Mouse (Mus musculus): Measurements from ENCODE around the gene Fam69b.

Gene Fam69b

DNA sequence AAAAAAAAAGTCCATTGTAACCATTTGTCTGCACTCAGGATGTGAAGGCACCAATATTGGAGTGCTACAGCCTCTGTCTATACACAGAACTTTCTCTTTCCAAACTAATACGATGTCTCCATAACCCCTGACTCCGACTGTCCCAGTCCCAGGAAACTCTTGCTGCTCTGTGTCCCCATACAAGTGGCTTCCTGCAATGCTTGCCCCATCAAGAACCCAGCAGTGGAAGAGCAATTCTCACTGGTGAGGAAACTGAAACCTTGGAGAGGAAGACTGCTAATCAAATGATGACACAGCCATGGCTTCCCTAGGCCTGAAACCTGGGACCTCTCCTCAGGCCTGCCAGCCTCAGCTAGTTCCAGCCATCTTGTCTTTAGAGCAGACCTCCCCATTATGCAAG is 30.4 kb upstream of the Fam69b start:
- no peak for DNase-seq (ENCODE audit: low read depth in 2 of 2, low spot score in 2 of 2)

GRCm38 (mm10) chr2:26598462-26598861 is 29.8 kb upstream of the Fam69b start:
- no peak for DNase-seq (ENCODE audit: low read depth in 2 of 2, low spot score in 2 of 2)

- DNase-seq (ENCODE audit: low read depth in 2 of 2, low spot score in 2 of 2), result no peak
Measured at GRCm38 (mm10) chr2:26599965-26600364, 28.3 kb upstream of the Fam69b start.

DNA sequence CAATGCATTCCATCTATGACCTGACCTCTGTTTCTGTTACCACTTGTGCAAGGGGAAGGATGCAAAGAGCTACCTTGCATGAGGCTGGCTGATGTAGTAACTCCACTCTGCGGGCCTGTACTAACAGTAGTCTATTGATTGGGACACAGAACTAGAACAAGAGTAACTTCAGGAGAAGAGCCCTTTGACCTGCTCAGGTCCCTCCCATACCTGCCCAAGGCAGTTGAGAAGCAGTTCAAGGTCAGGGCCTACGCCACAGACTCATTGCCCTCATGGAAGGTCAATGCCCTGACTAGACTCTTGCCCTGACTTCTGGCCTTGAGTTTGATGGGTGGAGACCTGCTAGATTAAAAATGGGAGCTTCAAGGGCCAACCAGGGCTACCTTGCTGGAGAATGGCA is 27.6 kb upstream of the Fam69b start:
- no peak for DNase-seq (ENCODE audit: low read depth in 2 of 2, low spot score in 2 of 2)

DNA sequence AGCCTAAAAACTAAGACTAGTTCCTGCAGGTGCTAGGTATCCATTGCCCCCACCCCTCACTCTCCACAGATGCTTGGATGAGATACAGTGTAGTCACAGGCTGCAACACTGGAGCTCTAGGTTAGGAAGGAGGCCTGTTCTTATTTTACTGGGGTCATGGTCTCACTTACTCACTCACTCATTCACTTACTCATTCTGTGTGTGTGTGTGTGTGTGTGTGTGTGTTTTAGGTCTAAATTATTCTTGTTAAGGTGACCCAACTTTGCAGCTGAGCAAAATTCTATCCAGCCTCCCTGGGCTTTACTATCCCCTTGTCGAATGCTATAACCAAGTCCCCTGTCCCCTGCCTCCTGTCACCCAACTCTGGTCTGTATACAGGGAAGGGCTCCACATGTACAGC is 26.7 kb upstream of the Fam69b start:
- no peak for DNase-seq (ENCODE audit: low read depth in 2 of 2, low spot score in 2 of 2)

- no peak for DNase-seq (ENCODE audit: low read depth in 2 of 2, low spot score in 2 of 2)
Measured at GRCm38 (mm10) chr2:26602631-26603030, 25.6 kb upstream of the Fam69b start.

DNA sequence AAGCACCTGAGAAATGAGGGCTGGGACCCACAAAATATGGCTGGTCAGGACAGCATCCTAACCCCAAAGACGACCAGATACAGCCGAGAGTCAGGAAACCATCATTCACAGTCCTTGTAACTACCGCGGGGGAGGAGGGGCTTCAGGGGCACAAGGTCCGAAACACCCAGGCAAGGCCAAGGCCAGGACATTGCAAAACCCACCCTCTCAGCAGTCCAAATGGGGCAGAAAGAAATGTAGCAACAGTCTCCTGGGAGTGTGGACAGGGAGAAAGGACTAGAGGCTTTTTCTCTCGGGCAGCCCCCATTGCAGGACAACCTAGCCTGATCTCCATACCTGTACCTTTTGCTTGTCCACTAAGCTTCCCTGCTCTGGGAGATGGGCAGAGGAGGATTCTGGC is 25.1 kb upstream of the Fam69b start:
- no peak for DNase-seq (ENCODE audit: low read depth in 2 of 2, low spot score in 2 of 2)

- DNase-seq (ENCODE audit: low read depth in 2 of 2, low spot score in 2 of 2), result peak; percentile 61 to 65
Measured at GRCm38 (mm10) chr2:26603720-26604671, 24.3 kb upstream of the Fam69b start, which contains the start of gene Agpat2. Gene Agpat2 (minus strand): TSS chr2:26604417.

- no peak for DNase-seq (ENCODE audit: low read depth in 2 of 2, low spot score in 2 of 2)
Measured at GRCm38 (mm10) chr2:26605331-26605730, 22.9 kb upstream of the Fam69b start.

DNA sequence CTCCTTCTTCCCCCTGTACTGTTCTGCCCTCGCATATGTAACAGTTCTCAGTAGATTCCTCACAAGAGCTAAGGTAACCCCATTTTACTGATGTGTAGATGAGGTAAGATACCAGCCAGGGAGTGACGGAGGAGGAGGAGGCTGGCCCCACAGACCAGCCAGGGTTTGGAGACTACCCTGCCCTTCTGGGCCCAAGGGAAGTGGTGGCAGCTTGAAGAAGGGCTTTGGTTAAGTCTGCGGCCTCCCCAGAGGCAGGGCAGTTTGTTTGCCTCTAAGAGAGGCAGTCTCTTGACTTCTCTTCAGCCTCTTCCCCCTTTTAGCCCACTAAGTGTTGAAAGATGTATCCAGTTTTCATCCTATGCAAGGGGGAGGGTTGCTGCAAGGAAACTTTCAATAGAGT is 21.7 kb upstream of the Fam69b start:
- no peak for DNase-seq (ENCODE audit: low read depth in 2 of 2, low spot score in 2 of 2)

DNA sequence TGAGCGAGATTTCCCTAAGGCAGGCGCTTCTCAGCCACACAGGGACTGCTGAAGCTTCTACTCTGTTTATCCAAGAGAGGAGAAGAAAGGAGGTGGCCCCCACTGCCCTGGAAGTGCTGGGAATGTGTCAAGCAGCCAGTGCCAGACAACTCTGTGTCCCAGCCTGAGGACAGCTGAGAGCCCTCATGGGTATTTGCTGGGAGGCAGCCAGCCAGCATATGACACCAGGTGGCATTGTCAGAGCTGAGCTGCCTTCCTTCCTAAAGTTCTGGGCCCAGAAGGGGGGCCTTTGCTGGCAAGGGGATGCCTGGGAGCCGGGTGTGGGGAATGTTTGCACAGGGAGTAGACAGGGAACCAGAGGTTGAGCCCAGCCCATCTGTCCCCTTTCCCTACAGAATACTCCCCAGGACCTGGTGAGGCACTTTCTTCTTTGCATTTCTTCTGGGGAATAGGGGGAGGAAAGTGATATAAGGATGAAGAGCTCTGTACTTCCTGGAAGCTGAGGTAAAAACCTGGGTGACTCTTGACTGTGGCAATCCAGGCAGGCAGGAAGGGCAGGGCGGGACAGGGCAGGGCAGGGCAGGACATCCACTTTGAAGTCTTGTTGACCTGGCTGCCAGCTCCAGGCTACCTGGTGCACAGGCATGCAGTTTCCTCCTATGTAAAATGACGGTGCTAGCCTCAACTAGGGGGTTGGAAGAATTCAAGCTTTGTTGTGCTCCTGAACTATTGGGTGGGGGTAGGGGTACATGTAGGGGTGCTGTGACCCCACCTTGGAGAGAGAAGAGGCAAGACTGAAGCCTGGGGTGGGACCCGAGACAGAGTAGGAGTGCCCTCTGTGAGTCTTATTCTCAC is 21.0 kb upstream of the Fam69b start:
- no peak for DNase-seq (ENCODE audit: low read depth in 2 of 2, low spot score in 2 of 2)

- no peak for DNase-seq (ENCODE audit: low read depth in 2 of 2, low spot score in 2 of 2)
Measured at GRCm38 (mm10) chr2:26608781-26609180, 19.5 kb upstream of the Fam69b start.

- no peak for DNase-seq (ENCODE audit: low read depth in 2 of 2, low spot score in 2 of 2)
Measured at GRCm38 (mm10) chr2:26609261-26609661, 19.0 kb upstream of the Fam69b start.

- DNase-seq (ENCODE audit: low read depth in 2 of 2, low spot score in 2 of 2), result no peak
Measured at GRCm38 (mm10) chr2:26610526-26610925, 17.7 kb upstream of the Fam69b start.

- DNase-seq (ENCODE audit: low read depth in 2 of 2, low spot score in 2 of 2), result no peak
Measured at GRCm38 (mm10) chr2:26611054-26611453, 17.2 kb upstream of the Fam69b start.

- DNase-seq (ENCODE audit: low read depth in 2 of 2, low spot score in 2 of 2), result no peak
Measured at GRCm38 (mm10) chr2:26611896-26612295, 16.4 kb upstream of the Fam69b start.

DNA sequence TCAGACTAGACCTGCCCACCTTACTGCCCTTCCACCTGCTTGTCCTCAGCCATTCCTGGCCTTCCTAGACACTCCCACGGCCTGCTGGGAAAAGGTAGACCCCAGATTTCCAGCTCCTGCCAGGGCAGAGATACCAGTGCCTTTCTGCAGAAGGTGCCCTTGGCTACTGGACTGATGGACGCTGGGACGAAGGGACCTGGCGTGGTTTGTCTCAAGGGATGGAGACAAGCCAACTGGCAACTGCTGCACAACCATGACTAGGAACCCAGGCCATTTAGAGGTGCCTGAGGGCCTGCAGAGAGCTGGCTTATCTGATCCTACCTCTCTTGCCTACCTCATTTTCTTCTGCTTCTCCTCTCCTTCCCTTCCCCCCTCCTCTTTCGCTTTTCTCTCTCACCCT is 13.4 kb upstream of the Fam69b start:
- DNase-seq (ENCODE audit: low read depth in 2 of 2, low spot score in 2 of 2), result no peak

DNA sequence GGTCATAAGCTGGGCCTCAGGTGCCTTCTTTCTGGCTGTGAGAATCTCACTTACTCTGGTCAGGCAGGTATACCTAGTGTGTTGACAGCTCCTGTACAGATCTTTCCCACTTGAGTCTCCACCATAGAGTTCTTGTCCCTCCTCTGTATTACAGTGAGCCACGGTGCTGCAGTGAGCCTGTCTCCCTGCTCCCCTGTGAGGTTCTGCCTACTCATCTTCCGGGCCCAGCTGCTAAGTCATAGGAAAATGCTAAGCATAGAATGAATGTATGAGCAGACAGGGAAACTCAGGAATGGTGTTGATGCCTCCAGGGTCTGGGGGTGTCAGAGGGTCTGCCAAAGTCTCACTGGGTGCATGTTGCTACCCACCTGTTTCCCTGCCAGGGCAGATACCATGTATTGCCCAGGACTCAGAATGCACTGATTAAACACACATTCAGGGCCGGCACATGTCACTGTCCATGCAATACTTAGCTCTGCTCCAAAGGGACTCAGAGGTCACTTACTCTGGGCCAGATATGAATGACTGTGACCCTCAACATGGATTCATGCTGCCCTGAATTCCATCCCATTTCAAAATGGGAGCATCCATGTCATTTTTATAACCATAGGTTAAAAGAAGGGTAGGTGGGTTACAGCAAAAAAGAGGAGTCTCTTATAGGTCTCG is 12.7 kb upstream of the Fam69b start:
- no peak for DNase-seq (ENCODE audit: low read depth in 2 of 2, low spot score in 2 of 2)

DNA sequence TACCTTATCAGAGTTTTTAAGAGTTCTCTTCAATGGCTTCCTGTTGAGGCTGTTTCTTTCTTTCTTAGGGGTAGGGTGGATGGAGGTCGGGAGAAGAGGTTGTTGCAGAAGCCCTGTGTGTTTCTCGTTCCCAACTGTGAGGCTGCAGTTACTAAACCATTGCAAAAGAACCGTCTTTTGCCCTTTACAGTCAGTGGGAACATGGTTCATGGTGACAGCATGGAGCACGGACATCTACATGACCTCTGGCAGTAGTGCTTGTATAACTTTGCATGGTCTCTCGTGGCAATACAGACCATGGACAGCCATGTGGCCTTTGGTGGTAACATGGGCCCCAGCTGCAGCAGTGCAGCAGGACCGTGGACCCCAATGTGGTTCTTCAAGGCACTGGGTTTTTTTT is 10.9 kb upstream of the Fam69b start:
- no peak for DNase-seq (ENCODE audit: low read depth in 2 of 2, low spot score in 2 of 2)

- DNase-seq (ENCODE audit: low read depth in 2 of 2, low spot score in 2 of 2), result no peak
Measured at GRCm38 (mm10) chr2:26617928-26618327, 10.3 kb upstream of the Fam69b start.

DNA sequence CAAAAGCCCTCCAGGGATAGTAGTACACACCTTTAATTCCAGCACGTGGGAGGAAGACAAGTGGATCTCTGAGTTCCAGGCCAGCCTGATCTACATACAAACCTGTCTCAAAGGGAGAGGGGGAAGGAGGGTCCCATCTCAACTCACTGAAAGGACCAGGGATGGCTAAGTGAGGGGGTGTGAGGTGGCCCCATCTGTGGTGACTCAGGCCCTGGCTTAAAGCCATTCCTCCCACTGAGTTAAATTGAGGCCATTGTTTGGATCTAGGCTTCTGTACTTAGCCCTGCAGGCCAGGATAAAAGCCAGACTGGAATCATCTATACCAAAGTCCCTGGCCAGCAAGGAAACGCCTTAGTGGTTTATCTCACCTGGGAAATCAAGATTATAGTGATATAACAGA is 7.0 kb upstream of the Fam69b start:
- no peak for DNase-seq (ENCODE audit: low read depth in 2 of 2, low spot score in 2 of 2)
